Mouse (Mus musculus) liver, postnatal 0 days (tissue): Measurements from ENCODE around the gene Hacd2.

ENCODE experiments used
- CTCF ChIP-seq: sonication (generic); IDR thresholded peaks from 2 replicates; pipeline ENCODE4 v1.5.1; 2016; ENCODE audit warnings: antibody characterized with exemption, low read depth
- EP300 ChIP-seq: IDR thresholded peaks from 2 replicates; pipeline ENCODE4 v1.6.1; 2016; ENCODE audit warnings: antibody characterized with exemption, low read depth, mild to moderate bottlenecking

GRCm38 (mm10) chr16:34992854-34993253 is 29.4 kb upstream of the Hacd2 start:
- no peak for TF ChIP-seq CTCF
- no peak for TF ChIP-seq EP300
